16 mouse cellular contexts compared by ENCODE assay signal in the genomic region with DNA sequence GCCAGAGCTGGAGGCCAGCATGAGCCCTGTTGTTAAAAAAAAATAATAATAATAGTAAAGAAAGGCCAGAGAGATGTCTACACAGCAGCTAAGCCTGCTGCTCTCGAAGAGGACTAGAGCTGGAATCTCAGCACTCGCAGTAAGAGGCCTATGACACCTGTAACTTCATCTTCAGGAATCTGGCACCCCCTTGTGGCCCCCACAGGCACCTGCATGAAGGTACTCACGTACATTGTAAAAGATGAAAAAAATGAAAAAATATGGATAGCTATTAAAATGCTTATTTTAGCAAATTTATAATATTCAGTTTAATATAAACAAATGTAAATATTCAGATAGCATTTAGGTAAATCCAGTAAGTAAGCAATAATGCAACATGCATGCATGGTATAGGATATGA. TPM values are rescaled to one million over a fixed set of nuclear protein-coding genes. Genes with fewer than 3 reads are reported as not detected.
DNase-seq lines count a peak whose midpoint lies in the region; ATAC-seq and TF ChIP-seq lines count a peak whose summit lies in the region.
"Had no signal": no experiment of that assay in that cellular context is flagged by ENCODE, and none has a peak within 500 bp of the region (broad histone marks: within the 10 kb centered on the region; RNA-seq: fewer than 3 reads in every experiment).

No protein-coding gene starts in this region.

- no peak for TF ChIP-seq POLR2A in testis, adult 2 months (IDR thresholded peaks at IDR 0.05; ENCODE audit: control insufficient read depth, low read depth, low read length)

- no peaks in the 10 kb centered on the region for H3K27me3 ChIP-seq in intestine, postnatal 0 days (replicated peaks; ENCODE audit: control insufficient read depth, insufficient read depth, low read length)
- H3K27me3 ChIP-seq in intestine, embryonic 15.5 days (replicated peaks) = no peaks in the 10 kb centered on the region
- H3K27me3 ChIP-seq in testis, adult 2 months (ENCODE audit: control insufficient read depth, insufficient read depth, low read length) = no peaks in the 10 kb centered on the region
- H3K27me3 ChIP-seq: stomach, embryonic 15.5 days had no signal

- no peak for DNase-seq in testis, postnatal 14 days (ENCODE audit: low spot score)
- peak; percentile 10 for DNase-seq in MN1 (ENCODE audit: low spot score)
- peak; percentile 39 for DNase-seq in naive thymus-derived CD4-positive, alpha-beta T cell, adult 2 months (ENCODE audit: low read depth)
- no peak for DNase-seq in urinary bladder, adult 2 months (ENCODE audit: low spot score)
- no peak for DNase-seq in adrenal gland, postnatal 4 days (ENCODE audit: low spot score in 2 of 2)
- DNase-seq: cerebellum, adult 11 months; heart, adult 18-20 months had no signal

- H3K9me3 ChIP-seq in intestine, postnatal 0 days (ENCODE audit: control insufficient read depth) = no peaks in the 10 kb centered on the region
- no peaks in the 10 kb centered on the region for H3K9me3 ChIP-seq in intestine, embryonic 15.5 days
- H3K9me3 ChIP-seq: stomach, embryonic 15.5 days had no signal

- no peak overlapping the region for H3K27ac ChIP-seq in intestine, postnatal 0 days (ENCODE audit: low read depth, low read length)
- H3K27ac ChIP-seq in intestine, embryonic 15.5 days = no peak overlapping the region
- H3K27ac ChIP-seq in testis, adult 2 months (ENCODE audit: control insufficient read depth, insufficient read depth, low read depth, low read length) = no peak overlapping the region
- H3K27ac ChIP-seq: stomach, embryonic 15.5 days had no signal

- H3K9ac ChIP-seq in intestine, postnatal 0 days (ENCODE audit: low read depth, low read length) = no peak overlapping the region
- no peak overlapping the region for H3K9ac ChIP-seq in intestine, embryonic 15.5 days
- H3K9ac ChIP-seq: stomach, embryonic 15.5 days had no signal

- H3K4me2 ChIP-seq in intestine, postnatal 0 days (replicated peaks; ENCODE audit: low read depth) = no peak overlapping the region
- H3K4me2 ChIP-seq in intestine, embryonic 15.5 days (replicated peaks) = no peak overlapping the region
- H3K4me2 ChIP-seq: stomach, embryonic 15.5 days had no signal

- TF ChIP-seq CTCF in intestine, postnatal 0 days (IDR thresholded peaks at IDR 0.05; ENCODE audit: low read depth) = peak; percentile 45
- TF ChIP-seq CTCF in testis, adult 2 months (IDR thresholded peaks at IDR 0.05; ENCODE audit: control insufficient read depth, insufficient read depth, insufficient replicate concordance, low read depth, low read length) = peak; percentile 27; the same call in 1 of the 2 replicates

- H3K4me3 ChIP-seq in intestine, postnatal 0 days (ENCODE audit: low read depth, low read length) = no peak overlapping the region
- no peak overlapping the region for H3K4me3 ChIP-seq in intestine, embryonic 15.5 days (replicated peaks)
- H3K4me3 ChIP-seq in testis, adult 2 months (ENCODE audit: control insufficient read depth, low read depth, low read length) = no peak overlapping the region
- H3K4me3 ChIP-seq: stomach, embryonic 15.5 days had no signal

- peaks cover 10% of the 10 kb centered on the region; the same call in 1 of the 2 replicates for H3K36me3 ChIP-seq in intestine, postnatal 0 days (ENCODE audit: control insufficient read depth, insufficient read depth)
- no peaks in the 10 kb centered on the region; the same call in 1 of the 2 replicates for H3K36me3 ChIP-seq in intestine, embryonic 15.5 days
- H3K36me3 ChIP-seq in testis, adult 2 months (ENCODE audit: control insufficient read depth, insufficient read depth, low read length) = no peaks in the 10 kb centered on the region; the same call in 1 of the 2 replicates

- no peaks in the 10 kb centered on the region for H3K4me1 ChIP-seq in intestine, postnatal 0 days (replicated peaks; ENCODE audit: control insufficient read depth, insufficient read depth, low read length)
- no peaks in the 10 kb centered on the region for H3K4me1 ChIP-seq in intestine, embryonic 15.5 days (replicated peaks)
- H3K4me1 ChIP-seq in testis, adult 2 months (ENCODE audit: control insufficient read depth, insufficient read depth, low read length) = no peaks in the 10 kb centered on the region
- H3K4me1 ChIP-seq: stomach, embryonic 15.5 days had no signal

- WGBS in intestine, postnatal 0 days = 98% methylated on average over 3 of the region's 3 CpGs
- WGBS in intestine, embryonic 15.5 days = 94% methylated on average over 3 of the region's 3 CpGs

- no peak for ATAC-seq in intestine, postnatal 0 days
- ATAC-seq in intestine, embryonic 15.5 days = no peak
- ATAC-seq: forebrain, embryonic 14.5 days had no signal

RNA-seq across cellular contexts. Expression of a gene that starts 44.9 kb away (rescaled TPM):
- not detected in 2 replicates for polyA plus RNA-seq in intestine, postnatal 0 days (2015; fragmentation: Nextera tagmentation; extraction: Ambion mirVana)
- polyA plus RNA-seq in intestine, embryonic 15.5 days (2015; fragmentation: Nextera tagmentation; extraction: Ambion mirVana) = not detected in 2 replicates
- polyA plus RNA-seq in testis, adult 2 months (2012; rRNA removed) = 0.91 TPM in 1 of 2 replicates, not detected in the other
- not detected in 2 replicates for polyA plus RNA-seq in urinary bladder, adult 2 months (2012; rRNA removed)
- total RNA-seq in adrenal gland, postnatal 4 days (2021) = not detected
- total RNA-seq: heart, adult 18-20 months; layer of hippocampus, postnatal 25 days had no signal
- polyA plus RNA-seq: embryonic facial prominence, embryonic 11.5 days; forebrain, embryonic 14.5 days; intestine, embryonic 14.5 days; lung, embryonic 16.5 days; stomach, embryonic 15.5 days had no signal

RNA-seq across cellular contexts. Expression of a gene that starts 58.4 kb away (rescaled TPM):
- not detected in 2 replicates for polyA plus RNA-seq in intestine, postnatal 0 days (2015; fragmentation: Nextera tagmentation; extraction: Ambion mirVana)
- not detected in 2 replicates for polyA plus RNA-seq in intestine, embryonic 15.5 days (2015; fragmentation: Nextera tagmentation; extraction: Ambion mirVana)
- not detected in 2 replicates for polyA plus RNA-seq in testis, adult 2 months (2012; rRNA removed)
- polyA plus RNA-seq in urinary bladder, adult 2 months (2012; rRNA removed) = not detected in 2 replicates
- not detected for total RNA-seq in adrenal gland, postnatal 4 days (2021)
- total RNA-seq: heart, adult 18-20 months; layer of hippocampus, postnatal 25 days had no signal
- polyA plus RNA-seq: embryonic facial prominence, embryonic 11.5 days; forebrain, embryonic 14.5 days; intestine, embryonic 14.5 days; lung, embryonic 16.5 days; stomach, embryonic 15.5 days had no signal

Comparison
In these comparisons a context has a peak if more than half of its experiments do, and no peak if none do; other contexts are left out.
1. DNase-seq: peak in MN1 (single experiment) and naive thymus-derived CD4-positive, alpha-beta T cell, adult 2 months (single experiment); none in testis, postnatal 14 days (single experiment), urinary bladder, adult 2 months (single experiment) and adrenal gland, postnatal 4 days (0 of 2).